In genomic region chr11:77512891-77513810, GRCm38 (mm10) we compare ENCODE assay signal across 9 mouse cellular contexts. TPM values are rescaled to one million over a fixed set of nuclear protein-coding genes. Genes with fewer than 3 reads are reported as not detected.
DNase-seq lines count a peak whose midpoint lies in the region; ATAC-seq and TF ChIP-seq lines count a peak whose summit lies in the region.
"Had no signal": no experiment of that assay in that cellular context is flagged by ENCODE, and none has a peak within 500 bp of the region (broad histone marks: within the 10 kb centered on the region; RNA-seq: fewer than 3 reads in every experiment).

No protein-coding gene starts in this region.

- no peaks in the 10 kb centered on the region for H3K79me2 ChIP-seq in CH12.LX (replicated peaks; ENCODE audit: control insufficient read depth, extremely low read depth, insufficient read depth, poor library complexity, severe bottlenecking)

- TF ChIP-seq POLR2A in CH12.LX (IDR thresholded peaks at IDR 0.05; ENCODE audit: low read depth, low read length) = peak; percentile 94

- peak overlapping the region; percentile 71 for H3K4me2 ChIP-seq in CH12.LX (ENCODE audit: insufficient read depth, low read depth, poor library complexity, severe bottlenecking)
- peak overlapping the region; percentile 98 for H3K4me2 ChIP-seq in embryonic facial prominence, embryonic 13.5 days
- H3K4me2 ChIP-seq in heart, embryonic 12.5 days = peak overlapping the region; percentile 92
- peak overlapping the region; percentile 74 for H3K4me2 ChIP-seq in kidney, embryonic 14.5 days (replicated peaks; ENCODE audit: low read depth, low read length)
- H3K4me2 ChIP-seq in lung, embryonic 14.5 days = peak overlapping the region; percentile 94
- peak overlapping the region; percentile 98 for H3K4me2 ChIP-seq in neural tube, embryonic 15.5 days

- peak; percentile 84 for DNase-seq in CH12.LX (ENCODE audit: extremely low read depth)
- DNase-seq in adrenal gland, postnatal 25 days = peak; percentile 88
- DNase-seq in lung, embryonic 14.5 days = peak; percentile 94
- peak; percentile 82 to 90 for DNase-seq in thymus, postnatal 10 days (ENCODE audit: low spot score in 2 of 2)

- in situ Hi-C loops in CH12.LX (cut with MboI; ENCODE audit: low pct_ligation_motif_present, low pct_unique_long_range_greater_than_20kb, low sequenced_read_pairs) = loop anchor here (10.0 kb wide), 1 partner anchor 282 kb away; no protein-coding TSS in a partner anchor

- peaks cover 0 to 38% of the 10 kb centered on the region in 2 experiments for H3K36me3 ChIP-seq in CH12.LX (replicated peaks in 1 of 2; ENCODE audit: control insufficient read depth in 1 of 2, insufficient read depth in 1 of 2, low read length in 1 of 2)
- peaks cover 15% of the 10 kb centered on the region for H3K36me3 ChIP-seq in embryonic facial prominence, embryonic 13.5 days
- peaks cover 10% of the 10 kb centered on the region for H3K36me3 ChIP-seq in heart, embryonic 12.5 days
- no peaks in the 10 kb centered on the region for H3K36me3 ChIP-seq in kidney, embryonic 14.5 days (ENCODE audit: control insufficient read depth, insufficient read depth, low read length)
- peaks cover 19% of the 10 kb centered on the region for H3K36me3 ChIP-seq in lung, embryonic 14.5 days (ENCODE audit: insufficient read depth)
- H3K36me3 ChIP-seq in neural tube, embryonic 15.5 days = no peaks in the 10 kb centered on the region

- H3K4me1 ChIP-seq in CH12.LX (ENCODE audit: control insufficient read depth in 1 of 2, insufficient read depth in 2 of 2) = peaks cover 14 to 47% of the 10 kb centered on the region in 2 experiments
- peaks cover 50% of the 10 kb centered on the region for H3K4me1 ChIP-seq in embryonic facial prominence, embryonic 13.5 days
- peaks cover 44% of the 10 kb centered on the region for H3K4me1 ChIP-seq in heart, embryonic 12.5 days (replicated peaks)
- peaks cover 28% of the 10 kb centered on the region for H3K4me1 ChIP-seq in kidney, embryonic 14.5 days (ENCODE audit: control insufficient read depth, insufficient read depth, low read length)
- peaks cover 32% of the 10 kb centered on the region for H3K4me1 ChIP-seq in lung, embryonic 14.5 days (ENCODE audit: insufficient read depth)
- H3K4me1 ChIP-seq in neural tube, embryonic 15.5 days = peaks cover 45% of the 10 kb centered on the region

- dilution Hi-C loops in CH12.LX (cut with MboI; ENCODE audit: extremely low pct_ligation_motif_present, extremely low pct_unique_long_range_greater_than_20kb, low sequenced_read_pairs) = no loop called here

- peak overlapping the region; percentile 69 for H3K9ac ChIP-seq in CH12.LX (ENCODE audit: insufficient read depth, low read depth)
- peak overlapping the region; percentile 86 for H3K9ac ChIP-seq in embryonic facial prominence, embryonic 13.5 days
- peak overlapping the region; percentile 86 for H3K9ac ChIP-seq in heart, embryonic 12.5 days
- peak overlapping the region; percentile 81 for H3K9ac ChIP-seq in kidney, embryonic 14.5 days (ENCODE audit: low read depth, low read length)
- H3K9ac ChIP-seq in lung, embryonic 14.5 days = peak overlapping the region; percentile 72
- peak overlapping the region; percentile 65 for H3K9ac ChIP-seq in neural tube, embryonic 15.5 days (replicated peaks)

- ATAC-seq in embryonic facial prominence, embryonic 13.5 days (ENCODE audit: insufficient number of reproducible peaks, insufficient read depth, low FRiP score, low TSS enrichment, low read depth) = peak; percentile 62
- peak; percentile 83 for ATAC-seq in heart, embryonic 12.5 days (ENCODE audit: insufficient number of reproducible peaks, low FRiP score)
- ATAC-seq in kidney, embryonic 14.5 days (ENCODE audit: low FRiP score, low TSS enrichment) = peak; percentile 60
- peak; percentile 59 for ATAC-seq in lung, embryonic 14.5 days (ENCODE audit: insufficient read depth)
- peak; percentile 76 for ATAC-seq in neural tube, embryonic 15.5 days (ENCODE audit: low FRiP score)

- H3K4me3 ChIP-seq in CH12.LX (replicated peaks in 1 of 3; ENCODE audit: low read depth in 2 of 3, low read length in 2 of 3, poor library complexity in 1 of 3) = peak overlapping the region; percentile 64 to 72 (median 67)
- peak overlapping the region; percentile 67 for H3K4me3 ChIP-seq in embryonic facial prominence, embryonic 13.5 days
- peak overlapping the region; percentile 71 for H3K4me3 ChIP-seq in heart, embryonic 12.5 days
- H3K4me3 ChIP-seq in kidney, embryonic 14.5 days (ENCODE audit: low read length) = peak overlapping the region; percentile 69
- H3K4me3 ChIP-seq in lung, embryonic 14.5 days (ENCODE audit: low read depth, low read length) = peak overlapping the region; percentile 71
- H3K4me3 ChIP-seq in neural tube, embryonic 15.5 days (replicated peaks) = peak overlapping the region; percentile 63

- no peaks in the 10 kb centered on the region for H3K27me3 ChIP-seq in CH12.LX (replicated peaks)
- H3K27me3 ChIP-seq in embryonic facial prominence, embryonic 13.5 days = peaks cover 38% of the 10 kb centered on the region
- peaks cover 18% of the 10 kb centered on the region for H3K27me3 ChIP-seq in heart, embryonic 12.5 days (replicated peaks)
- peaks cover 27% of the 10 kb centered on the region for H3K27me3 ChIP-seq in kidney, embryonic 14.5 days (ENCODE audit: control insufficient read depth, insufficient read depth, low read length)
- peaks cover 17% of the 10 kb centered on the region for H3K27me3 ChIP-seq in lung, embryonic 14.5 days (ENCODE audit: insufficient read depth, low read length)
- peaks cover 38% of the 10 kb centered on the region for H3K27me3 ChIP-seq in neural tube, embryonic 15.5 days (replicated peaks)

- TF ChIP-seq CTCF in CH12.LX (conservative IDR thresholded peaks at IDR 0.05 in 1 of 2, IDR thresholded peaks at IDR 0.05 in 1 of 2; ENCODE audit: low read depth in 2 of 2, low read length in 2 of 2) = no peak
- no peak for TF ChIP-seq CTCF in lung, embryonic 14.5 days (IDR thresholded peaks at IDR 0.05; ENCODE audit: low read depth)

- peaks cover 12% of the 10 kb centered on the region for H3K9me3 ChIP-seq in CH12.LX (replicated peaks; ENCODE audit: low read length)
- no peaks in the 10 kb centered on the region for H3K9me3 ChIP-seq in embryonic facial prominence, embryonic 13.5 days
- H3K9me3 ChIP-seq in heart, embryonic 12.5 days (replicated peaks) = no peaks in the 10 kb centered on the region
- H3K9me3 ChIP-seq in kidney, embryonic 14.5 days (ENCODE audit: control insufficient read depth, low read length) = no peaks in the 10 kb centered on the region
- H3K9me3 ChIP-seq in lung, embryonic 14.5 days (ENCODE audit: low read depth, low read length) = no peaks in the 10 kb centered on the region
- no peaks in the 10 kb centered on the region for H3K9me3 ChIP-seq in neural tube, embryonic 15.5 days (replicated peaks)

- peak overlapping the region; percentile 1; the same call in 1 of the 2 replicates for H3K27ac ChIP-seq in CH12.LX (ENCODE audit: insufficient read depth, low read depth)
- H3K27ac ChIP-seq in embryonic facial prominence, embryonic 13.5 days = peak overlapping the region; percentile 68
- peak overlapping the region; percentile 73 for H3K27ac ChIP-seq in heart, embryonic 12.5 days (ENCODE audit: poor library complexity, severe bottlenecking)
- H3K27ac ChIP-seq in kidney, embryonic 14.5 days (ENCODE audit: low read depth, low read length) = peak overlapping the region; percentile 73; the same call in 1 of the 2 replicates
- H3K27ac ChIP-seq in lung, embryonic 14.5 days (ENCODE audit: low read depth) = peak overlapping the region; percentile 85
- peak overlapping the region; percentile 37 for H3K27ac ChIP-seq in neural tube, embryonic 15.5 days (replicated peaks)

- TF ChIP-seq EP300 in CH12.LX (IDR thresholded peaks at IDR 0.05; ENCODE audit: low read length) = no peak

- TF ChIP-seq RAD21 in CH12.LX (IDR thresholded peaks at IDR 0.05; ENCODE audit: low read depth, low read length) = no peak

- WGBS in embryonic facial prominence, embryonic 13.5 days = under 1% methylated on average over 66 of the region's 84 CpGs
- WGBS in heart, embryonic 12.5 days = under 1% methylated on average over 66 of the region's 84 CpGs
- WGBS in kidney, embryonic 14.5 days = under 1% methylated on average over 74 of the region's 84 CpGs
- WGBS in lung, embryonic 14.5 days = under 1% methylated on average over 66 of the region's 84 CpGs
- WGBS in neural tube, embryonic 15.5 days = under 1% methylated on average over 82 of the region's 84 CpGs

RNA-seq across cellular contexts. Expression of gene Abhd15, which starts 1.8 kb away (rescaled TPM):
- total RNA-seq in CH12.LX (2012; rRNA removed) (0.38 and 0.63 TPM in 2 replicates), CH12.LX (2014; rRNA removed) (0.08 and 0.11 TPM in 2 replicates)
- polyA plus RNA-seq in CH12.LX (2012; ENCODE audit: insufficient read length, low read depth) = 0.23 and 0.38 TPM in 2 replicates
- 15.1 and 19.4 TPM in 2 replicates for total RNA-seq in adrenal gland, postnatal 25 days (2021)
- polyA plus RNA-seq in embryonic facial prominence, embryonic 13.5 days (2015; fragmentation: Nextera tagmentation; extraction: Ambion mirVana) = 2.0 and 2.2 TPM in 2 replicates
- 0.72 and 1.4 TPM in 2 replicates for polyA plus RNA-seq in heart, embryonic 12.5 days (2016; fragmentation: Nextera tagmentation; extraction: Ambion mirVana)
- polyA plus RNA-seq in kidney, embryonic 14.5 days (2014; fragmentation: Nextera tagmentation; extraction: Ambion mirVana) = 1.4 and 2.6 TPM in 2 replicates
- 3.0 and 3.2 TPM in 2 replicates for polyA plus RNA-seq in lung, embryonic 14.5 days (2014; fragmentation: Nextera tagmentation; extraction: Ambion mirVana)
- polyA plus RNA-seq in neural tube, embryonic 15.5 days (2015; fragmentation: Nextera tagmentation; extraction: Ambion mirVana) = 2.1 and 3.4 TPM in 2 replicates

RNA-seq across cellular contexts. Expression of gene Trp53i13, which starts 2.6 kb away (rescaled TPM):
- total RNA-seq in CH12.LX (2012; rRNA removed) = 11.1 and 12.8 TPM in 2 replicates
- 6.4 and 6.7 TPM in 2 replicates for total RNA-seq in CH12.LX (2014; rRNA removed)
- polyA plus RNA-seq in CH12.LX (2012; ENCODE audit: insufficient read length, low read depth) = 12.6 and 14.9 TPM in 2 replicates
- total RNA-seq in adrenal gland, postnatal 25 days (2021) = 7.5 and 10.2 TPM in 2 replicates
- polyA plus RNA-seq in embryonic facial prominence, embryonic 13.5 days (2015; fragmentation: Nextera tagmentation; extraction: Ambion mirVana) = 54.7 and 55.2 TPM in 2 replicates
- polyA plus RNA-seq in heart, embryonic 12.5 days (2016; fragmentation: Nextera tagmentation; extraction: Ambion mirVana) = 29.4 and 30.2 TPM in 2 replicates
- 36.9 and 37.4 TPM in 2 replicates for polyA plus RNA-seq in kidney, embryonic 14.5 days (2014; fragmentation: Nextera tagmentation; extraction: Ambion mirVana)
- 39.2 and 40.3 TPM in 2 replicates for polyA plus RNA-seq in lung, embryonic 14.5 days (2014; fragmentation: Nextera tagmentation; extraction: Ambion mirVana)
- polyA plus RNA-seq in neural tube, embryonic 15.5 days (2015; fragmentation: Nextera tagmentation; extraction: Ambion mirVana) = 15.3 and 20.3 TPM in 2 replicates

RNA-seq across cellular contexts. Expression of gene Gm10392, which starts 5.8 kb away (rescaled TPM):
- 0.13 TPM in 1 of 2 replicates, not detected in the other for total RNA-seq in CH12.LX (2012; rRNA removed)
- total RNA-seq in CH12.LX (2014; rRNA removed) = 0.30 TPM in 1 of 2 replicates, not detected in the other
- polyA plus RNA-seq in CH12.LX (2012; ENCODE audit: insufficient read length, low read depth) = 0.17 and 0.53 TPM in 2 replicates
- not detected in 2 replicates for total RNA-seq in adrenal gland, postnatal 25 days (2021)
- not detected in 2 replicates for polyA plus RNA-seq in embryonic facial prominence, embryonic 13.5 days (2015; fragmentation: Nextera tagmentation; extraction: Ambion mirVana)
- not detected in 2 replicates for polyA plus RNA-seq in heart, embryonic 12.5 days (2016; fragmentation: Nextera tagmentation; extraction: Ambion mirVana)
- not detected in 2 replicates for polyA plus RNA-seq in kidney, embryonic 14.5 days (2014; fragmentation: Nextera tagmentation; extraction: Ambion mirVana)
- polyA plus RNA-seq in lung, embryonic 14.5 days (2014; fragmentation: Nextera tagmentation; extraction: Ambion mirVana) = 0.16 TPM in 1 of 2 replicates, not detected in the other
- 0.15 and 0.40 TPM in 2 replicates for polyA plus RNA-seq in neural tube, embryonic 15.5 days (2015; fragmentation: Nextera tagmentation; extraction: Ambion mirVana)
- total RNA-seq: layer of hippocampus, postnatal 36 days had no signal

RNA-seq across cellular contexts. Expression of gene Git1, which starts 19.8 kb away (rescaled TPM):
- total RNA-seq in CH12.LX (2012; rRNA removed) (28.9 and 30.8 TPM in 2 replicates), CH12.LX (2014; rRNA removed) (8.0 and 8.8 TPM in 2 replicates)
- 53.3 and 57.8 TPM in 2 replicates for polyA plus RNA-seq in CH12.LX (2012; ENCODE audit: insufficient read length, low read depth)
- total RNA-seq in adrenal gland, postnatal 25 days (2021) = 53.8 and 55.9 TPM in 2 replicates
- polyA plus RNA-seq in embryonic facial prominence, embryonic 13.5 days (2015; fragmentation: Nextera tagmentation; extraction: Ambion mirVana) = 10.8 and 11.1 TPM in 2 replicates
- 9.3 and 10.2 TPM in 2 replicates for polyA plus RNA-seq in heart, embryonic 12.5 days (2016; fragmentation: Nextera tagmentation; extraction: Ambion mirVana)
- 18.1 and 19.3 TPM in 2 replicates for polyA plus RNA-seq in kidney, embryonic 14.5 days (2014; fragmentation: Nextera tagmentation; extraction: Ambion mirVana)
- 18.4 and 21.1 TPM in 2 replicates for polyA plus RNA-seq in lung, embryonic 14.5 days (2014; fragmentation: Nextera tagmentation; extraction: Ambion mirVana)
- polyA plus RNA-seq in neural tube, embryonic 15.5 days (2015; fragmentation: Nextera tagmentation; extraction: Ambion mirVana) = 13.9 and 14.0 TPM in 2 replicates

RNA-seq across cellular contexts. Expression of gene Ankrd13b, which starts 23.7 kb away (rescaled TPM):
- 1.7 and 1.9 TPM in 2 replicates for total RNA-seq in CH12.LX (2012; rRNA removed)
- 0.53 and 0.55 TPM in 2 replicates for total RNA-seq in CH12.LX (2014; rRNA removed)
- 2.7 and 2.8 TPM in 2 replicates for polyA plus RNA-seq in CH12.LX (2012; ENCODE audit: insufficient read length, low read depth)
- 7.7 and 8.7 TPM in 2 replicates for total RNA-seq in adrenal gland, postnatal 25 days (2021)
- 8.5 and 10.4 TPM in 2 replicates for polyA plus RNA-seq in embryonic facial prominence, embryonic 13.5 days (2015; fragmentation: Nextera tagmentation; extraction: Ambion mirVana)
- polyA plus RNA-seq in heart, embryonic 12.5 days (2016; fragmentation: Nextera tagmentation; extraction: Ambion mirVana) = 3.7 and 4.8 TPM in 2 replicates
- 6.8 and 8.6 TPM in 2 replicates for polyA plus RNA-seq in kidney, embryonic 14.5 days (2014; fragmentation: Nextera tagmentation; extraction: Ambion mirVana)
- polyA plus RNA-seq in lung, embryonic 14.5 days (2014; fragmentation: Nextera tagmentation; extraction: Ambion mirVana) = 12.1 and 12.9 TPM in 2 replicates
- polyA plus RNA-seq in neural tube, embryonic 15.5 days (2015; fragmentation: Nextera tagmentation; extraction: Ambion mirVana) = 31.5 and 41.3 TPM in 2 replicates

Comparison
In these comparisons a context has a peak if more than half of its experiments do, and no peak if none do; other contexts are left out.
1. Peak in every context shown above with its lines: DNase-seq, ATAC-seq, H3K4me3 ChIP-seq and H3K27ac ChIP-seq.
2. H3K27ac ChIP-seq: peak in every context shown above with its lines; median percentile 85 in lung, embryonic 14.5 days; 73 in heart, embryonic 12.5 days; 73 in kidney, embryonic 14.5 days; 68 in embryonic facial prominence, embryonic 13.5 days; 37 in neural tube, embryonic 15.5 days; 1 in CH12.LX.